Mouse (Mus musculus) intestine, embryonic 14.5 days (tissue): Measurements from ENCODE around the gene Epha10. TPM values are rescaled to one million over a fixed set of nuclear protein-coding genes. Genes with fewer than 3 reads are reported as not detected.

ENCODE experiments used
- polyA plus RNA-seq: library from polyadenylated mRNA; unstranded; fragments of >200 nt; fragmentation: Nextera tagmentation; extraction: Ambion mirVana; gene quantifications from 2 replicates; pipeline ENCODE4 v1.2.1, GENCODE M21; 2014

The Epha10 gene
- polyA plus RNA-seq, 1 experiment from 2014 or later: 0.19 TPM

Other genes with a start within 250 kb of the Epha10 start
- 0.17 and 0.27 TPM in 2 replicates for gene Pou3f1, start 224.1 kb upstream of the Epha10 start, polyA plus RNA-seq
- gene Utp11, start 187.3 kb upstream of the Epha10 start, polyA plus RNA-seq: 57.6 and 65.6 TPM in 2 replicates
- gene Fhl3, start 180.2 kb upstream of the Epha10 start, polyA plus RNA-seq: 12.9 and 13.6 TPM in 2 replicates
- gene Sf3a3, start 166.1 kb upstream of the Epha10 start, polyA plus RNA-seq: 142 and 164 TPM in 2 replicates
- gene Inpp5b, start 139.0 kb upstream of the Epha10 start, polyA plus RNA-seq: 29.4 and 31.2 TPM in 2 replicates
- gene Mtf1, start 78.8 kb upstream of the Epha10 start, polyA plus RNA-seq: 11.9 and 13.2 TPM in 2 replicates
- 41.6 and 41.7 TPM in 2 replicates for gene Yrdc, start 30.2 kb upstream of the Epha10 start, polyA plus RNA-seq
- gene 1110065P20Rik, start 29.7 kb upstream of the Epha10 start, polyA plus RNA-seq: 46.0 and 54.4 TPM in 2 replicates
- gene Maneal, start 18.7 kb upstream of the Epha10 start, polyA plus RNA-seq: 1.0 and 1.5 TPM in 2 replicates
- gene 9930104L06Rik, start 56.1 kb downstream of the Epha10 start, polyA plus RNA-seq: 4.4 and 4.8 TPM in 2 replicates
- gene Cdca8, start 58.4 kb downstream of the Epha10 start, polyA plus RNA-seq: 138 TPM in 2 replicates
- 13.9 and 14.6 TPM in 2 replicates for gene Rspo1, start 105.5 kb downstream of the Epha10 start, polyA plus RNA-seq
- gene Gnl2, start 135.7 kb downstream of the Epha10 start, polyA plus RNA-seq: 76.2 and 96.4 TPM in 2 replicates
- gene Dnali1, start 184.8 kb downstream of the Epha10 start, polyA plus RNA-seq: 0.14 TPM in 1 of 2 replicates, not detected in the other
- 28.8 and 30.4 TPM in 2 replicates for gene Snip1, start 185.8 kb downstream of the Epha10 start, polyA plus RNA-seq
- gene Meaf6, start 204.2 kb downstream of the Epha10 start, polyA plus RNA-seq: 60.2 and 63.0 TPM in 2 replicates
- gene Zc3h12a, start 246.9 kb downstream of the Epha10 start, polyA plus RNA-seq: 0.81 and 1.2 TPM in 2 replicates